Mouse (Mus musculus): Measurements from ENCODE around the gene Gm49388.

- TF ChIP-seq CTCF (IDR thresholded peaks at IDR 0.05; ENCODE audit: low read depth) (no peak), EP300 (IDR thresholded peaks at IDR 0.05; ENCODE audit: low read depth) (no peak)
Measured at GRCm38 (mm10) chr7:127824176-127824871, 38.9 kb downstream of the Gm49388 start, which contains the start of the genes Stx4a and Stx1b.

Measured in liver, postnatal 0 days (tissue).